Mouse (Mus musculus) thymus, postnatal 36 days (tissue): ENCODE measurements around the gene Usp35.
A peak's percentile ranks its signal among the peaks of the same experiment; 100 is the strongest.

Experiments
- DNase-seq, 2 experiments: peaks; one replicate each; pipeline ENCODE4 v3.0.0; 2022; ENCODE audit warnings: mixed read lengths in 2 of 2

Usp35 gene

GRCm38 (mm10) chr7:97331726-97332666 is at the start of gene Usp35, which contains the start of gene Kctd21:
TSS of gene Usp35 (minus strand) at chr7:97332020.
TSS of gene Kctd21 (plus strand) at chr7:97332327.
- DNase-seq = peak; percentile 96 to 98

DNA sequence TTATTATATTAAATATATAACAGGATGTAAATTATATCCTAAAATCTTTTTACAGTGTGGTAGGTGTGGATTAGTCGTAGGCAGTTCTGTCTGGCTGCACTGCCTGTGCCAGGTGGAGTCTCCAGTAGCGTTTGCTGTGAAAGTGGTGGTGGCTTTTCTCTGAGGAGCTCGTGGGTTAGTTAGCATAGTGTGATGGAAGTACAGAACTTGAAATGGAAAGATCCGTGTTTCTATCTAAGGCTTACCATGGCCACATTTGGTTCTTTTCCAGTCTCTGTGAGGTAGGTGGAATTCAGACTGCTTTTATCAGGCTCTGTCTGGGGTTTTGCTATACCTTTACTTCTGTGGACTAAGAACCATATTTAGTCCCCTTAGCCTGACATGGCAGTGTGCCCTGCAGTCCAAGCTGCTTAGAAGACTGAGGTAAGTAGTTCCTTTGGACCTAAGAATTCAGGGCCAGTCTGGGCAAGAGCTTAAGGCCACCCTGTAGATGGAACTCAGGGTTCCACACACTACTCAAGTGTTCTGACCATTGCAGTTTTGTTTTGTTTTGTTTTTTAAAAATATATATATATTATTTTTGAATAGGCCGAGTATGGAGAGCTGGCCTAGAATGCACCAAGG is 48.8 kb upstream of the Usp35 start:
- DNase-seq = no peak

DNA sequence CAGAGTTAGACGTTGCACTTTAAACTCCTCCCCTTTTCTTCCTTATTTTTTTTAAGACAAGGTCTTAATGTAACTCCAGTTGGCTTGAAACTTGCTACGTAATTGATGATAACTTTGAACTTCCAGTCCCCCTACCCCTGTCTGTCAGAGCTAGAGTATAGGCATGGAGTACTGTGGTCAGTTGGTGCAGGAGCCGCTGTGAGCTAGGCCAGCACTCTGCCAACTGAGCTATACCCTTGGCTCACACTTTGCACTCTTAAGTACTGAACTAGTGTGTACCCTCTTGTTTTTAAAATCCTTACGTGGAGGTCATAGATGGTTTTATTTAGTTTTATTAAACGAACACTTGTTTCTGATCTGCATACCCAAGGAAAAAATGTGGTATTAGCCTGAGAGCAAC is 47.5 kb upstream of the Usp35 start:
- no peak for DNase-seq

GRCm38 (mm10) chr7:97375906-97376305 is 44.1 kb upstream of the Usp35 start:
- no peak for DNase-seq

GRCm38 (mm10) chr7:97375101-97375500 is 43.3 kb upstream of the Usp35 start:
- DNase-seq = no peak

GRCm38 (mm10) chr7:97365887-97366286 is 34.1 kb upstream of the Usp35 start:
- no peak for DNase-seq

GRCm38 (mm10) chr7:97361467-97361866 is 29.6 kb upstream of the Usp35 start:
- peak; percentile 37 to 55 for DNase-seq

GRCm38 (mm10) chr7:97360955-97361354 is 29.1 kb upstream of the Usp35 start:
- no peak for DNase-seq

DNA sequence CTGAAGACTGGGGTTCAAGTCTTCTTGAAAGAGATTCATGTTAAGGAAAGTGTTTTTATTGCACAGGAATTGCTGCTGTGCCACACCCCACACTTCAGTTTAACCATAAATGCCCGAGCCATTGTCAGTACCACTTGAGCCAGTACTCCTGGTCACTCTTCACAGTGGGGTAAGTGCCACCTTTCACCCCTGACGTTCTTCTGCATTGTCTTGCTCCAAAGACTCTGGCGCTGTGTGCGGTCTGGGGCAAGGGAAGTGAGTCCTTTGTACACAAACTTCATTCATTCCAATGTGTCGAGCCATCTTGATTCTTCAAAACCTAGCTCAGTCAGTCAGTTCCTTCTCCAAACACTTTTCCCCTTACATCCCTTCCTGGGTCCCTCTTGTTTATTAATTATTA is 28.3 kb upstream of the Usp35 start:
- no peak for DNase-seq

DNA sequence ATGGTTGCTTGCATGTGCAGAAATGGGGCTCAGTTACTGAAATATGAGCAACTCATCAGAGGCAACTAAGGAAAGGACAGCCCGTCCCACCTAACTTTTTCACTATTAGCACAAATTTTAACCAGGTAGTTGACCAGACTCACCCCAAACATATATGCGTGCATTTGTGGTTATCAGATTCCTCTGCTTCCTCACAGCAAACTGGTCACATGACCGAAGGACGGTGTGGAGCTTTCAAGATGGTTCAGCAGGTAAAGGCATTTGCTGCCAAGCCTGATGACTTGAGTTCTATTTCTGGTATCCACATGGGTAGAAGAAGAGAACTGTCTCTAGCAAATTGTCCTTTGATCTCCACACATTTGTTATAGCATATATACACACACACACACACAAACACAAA is 26.5 kb upstream of the Usp35 start:
- no peak for DNase-seq

DNA sequence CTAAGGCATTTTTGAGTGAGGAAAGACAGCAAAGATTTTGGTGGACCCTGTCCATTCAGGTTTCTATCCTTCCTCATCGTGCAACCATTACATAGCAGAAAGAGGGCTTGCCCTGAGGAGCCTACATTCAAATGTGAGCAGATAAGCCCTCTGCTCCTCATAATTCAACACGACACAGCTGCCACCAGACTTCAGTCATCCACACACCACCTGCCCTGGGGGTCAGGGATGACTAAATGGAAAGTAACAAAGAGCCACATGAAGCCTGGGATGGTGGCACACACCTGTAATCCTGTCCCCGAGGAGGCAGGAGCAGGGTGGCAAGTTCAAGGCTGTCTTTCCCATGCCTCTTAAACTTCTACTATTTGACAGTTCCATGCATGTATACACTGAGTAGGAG is 26.0 kb upstream of the Usp35 start:
- no peak for DNase-seq

GRCm38 (mm10) chr7:97356875-97357276 is 25.1 kb upstream of the Usp35 start:
- DNase-seq = no peak

GRCm38 (mm10) chr7:97356253-97356652 is 24.4 kb upstream of the Usp35 start:
- DNase-seq = no peak

GRCm38 (mm10) chr7:97355068-97355841 is 23.4 kb upstream of the Usp35 start:
- no peak for DNase-seq

DNA sequence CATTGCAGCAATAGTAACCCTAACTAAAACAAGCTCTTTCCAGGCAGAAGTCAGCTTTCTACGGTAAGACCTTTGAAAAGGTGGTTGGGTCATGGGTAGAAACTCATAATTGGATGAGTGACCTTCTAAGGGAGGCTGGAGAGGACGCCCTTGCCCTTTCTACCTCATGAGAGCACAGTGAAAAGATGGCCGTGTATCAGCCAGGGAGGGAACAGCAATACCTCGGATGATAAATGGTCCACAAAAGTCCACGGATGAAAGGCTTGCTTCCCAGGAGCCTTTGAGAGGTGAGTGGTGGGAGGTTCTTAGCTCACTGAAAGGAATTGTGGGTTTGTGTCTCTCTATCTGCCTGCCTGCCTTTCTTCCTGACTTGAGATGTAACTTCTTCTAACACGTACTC is 21.5 kb upstream of the Usp35 start:
- DNase-seq = no peak

DNA sequence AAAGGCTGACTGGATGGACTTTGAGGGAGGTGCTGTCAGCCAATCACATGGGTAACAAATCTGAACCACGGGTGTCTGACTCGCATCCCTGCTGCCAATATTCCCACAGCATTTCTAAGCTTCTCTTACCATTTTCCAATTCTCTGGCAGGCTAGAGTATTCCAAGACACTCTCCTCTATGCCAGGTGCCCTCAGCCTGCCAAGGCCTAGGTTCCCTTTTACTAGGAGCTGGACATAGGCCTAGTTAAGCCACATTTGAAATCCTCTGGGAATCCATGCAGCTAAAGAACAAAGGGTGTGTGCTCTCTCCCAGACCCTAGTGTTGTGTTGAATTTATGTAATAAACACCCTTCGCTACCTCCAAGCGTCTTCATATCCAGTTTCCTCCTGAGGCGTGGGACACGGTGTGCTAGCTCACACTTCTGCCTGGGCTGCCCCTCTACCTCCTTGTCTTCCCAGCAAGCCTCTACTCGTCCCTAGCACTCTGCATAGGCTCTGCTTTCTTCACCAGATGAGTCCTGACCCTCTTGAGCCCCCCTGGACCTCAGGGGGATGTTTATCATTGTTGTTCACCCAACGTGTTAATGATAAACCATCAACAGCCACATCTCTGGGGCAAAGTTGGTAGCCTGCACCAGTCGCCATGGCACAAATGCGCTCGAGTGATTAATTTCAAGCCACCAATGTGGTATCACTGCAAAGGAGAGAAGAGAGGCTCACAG is 20.1 kb upstream of the Usp35 start:
- DNase-seq = no peak

DNA sequence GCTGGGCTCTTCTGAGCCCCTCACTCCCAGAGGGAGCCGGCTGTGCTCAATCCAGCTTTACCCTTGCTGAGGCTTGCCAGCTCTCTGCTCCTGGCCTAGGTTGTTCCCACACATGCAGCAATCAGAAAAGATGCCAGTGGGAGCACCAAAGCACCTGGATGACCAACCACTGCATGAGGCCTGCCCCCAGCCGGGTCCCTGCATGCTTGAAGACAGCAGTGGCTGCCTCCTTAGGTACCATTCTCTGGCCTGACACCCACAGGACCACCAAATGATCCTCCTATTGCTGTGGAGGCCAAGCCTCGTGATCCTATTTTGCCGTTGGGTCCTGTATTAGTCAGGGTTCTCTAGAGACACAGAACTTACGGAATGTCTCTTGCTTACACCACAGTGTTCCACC is 19.1 kb upstream of the Usp35 start:
- DNase-seq = no peak

DNA sequence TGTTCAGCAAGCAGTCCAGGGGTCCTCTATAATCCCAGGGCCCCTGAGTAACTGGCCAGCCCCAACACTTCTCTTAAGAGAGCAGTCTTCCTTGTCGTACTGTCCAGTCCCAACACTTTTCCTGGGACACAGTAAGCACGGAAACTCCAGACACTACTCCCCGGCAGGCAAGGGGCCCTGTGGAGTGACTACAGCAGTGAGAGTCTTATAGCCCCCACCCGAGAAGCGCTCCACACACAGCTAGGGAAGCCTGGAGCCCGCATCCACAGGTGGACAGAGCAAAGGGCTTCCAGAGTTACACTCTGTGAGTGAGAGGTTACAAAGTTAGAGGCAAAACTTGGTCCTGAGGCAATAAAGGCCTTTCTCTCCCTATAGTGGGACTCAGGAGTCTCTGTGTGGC is 17.6 kb upstream of the Usp35 start:
- DNase-seq = no peak

GRCm38 (mm10) chr7:97348836-97349235 is 17.0 kb upstream of the Usp35 start:
- no peak for DNase-seq

DNA sequence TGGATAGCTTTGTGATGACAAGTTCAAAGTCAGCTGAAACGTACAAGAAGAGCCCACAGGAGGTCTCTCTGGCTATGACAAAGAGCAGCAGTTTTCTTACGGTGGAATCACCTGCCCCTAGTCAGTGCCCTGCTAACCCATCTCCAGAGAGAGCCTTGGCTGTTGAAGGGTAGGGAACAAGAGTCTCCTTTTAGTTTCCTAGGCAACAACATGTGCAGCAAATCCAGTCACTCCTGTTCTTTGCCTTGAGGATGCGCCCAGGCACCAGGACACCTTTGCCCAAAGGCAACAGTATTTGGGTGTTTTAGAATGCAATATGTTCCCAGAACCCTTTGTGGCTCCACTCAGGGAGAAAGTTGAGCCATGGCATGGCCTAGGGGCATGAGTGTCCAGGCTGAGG is 16.5 kb upstream of the Usp35 start:
- DNase-seq = no peak

GRCm38 (mm10) chr7:97347464-97347863 is 15.6 kb upstream of the Usp35 start:
- DNase-seq = no peak

DNA sequence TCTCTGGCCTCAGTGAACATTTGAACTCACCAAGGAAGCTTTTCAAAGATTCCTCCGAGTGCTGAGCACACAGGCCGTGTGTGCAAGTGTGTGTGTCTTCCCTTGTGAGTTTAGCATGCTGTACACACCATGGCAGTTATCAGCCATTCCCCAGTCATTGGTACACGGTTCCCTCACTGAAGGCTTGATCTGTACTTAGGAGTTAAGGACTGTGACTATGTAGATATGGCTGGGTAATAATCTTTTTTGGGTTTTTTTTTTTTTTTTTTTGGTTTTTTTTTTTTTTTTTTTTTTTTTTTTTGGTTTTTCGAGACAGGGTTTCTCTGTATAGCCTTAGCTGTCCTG is 15.0 kb upstream of the Usp35 start:
- DNase-seq = no peak
